Mouse (Mus musculus) brown adipose tissue, adult 24 weeks (tissue): ENCODE data around the gene Gabrb1. TPM values are rescaled to one million over a fixed set of nuclear protein-coding genes. Genes with fewer than 3 reads are reported as not detected.

ENCODE experiments used
- H3K27ac ChIP-seq: fragments of 200-500 bp; replicated peaks from 2 replicates; pipeline ENCODE4 v1.5.1; 2012; ENCODE audit warnings: low read depth, mild to moderate bottlenecking, low read length
- H3K4me1 ChIP-seq: fragments of 200-500 bp; 2 replicates; pipeline ENCODE4 v1.6.1; 2012; ENCODE audit warnings: low read length, mixed read lengths; ENCODE audit not compliant: control insufficient read depth, insufficient read depth, insufficient read length
- H3K4me3 ChIP-seq: fragments of 200-500 bp; 2 replicates; pipeline ENCODE4 v1.5.1; 2012; ENCODE audit warnings: low read depth, mild to moderate bottlenecking, low read length, moderate library complexity; ENCODE audit not compliant: insufficient read depth
- polyA plus RNA-seq: library from polyadenylated mRNA; stranded (reverse); fragments of >200 nt; gene quantifications from 2 replicates; pipeline ENCODE4 v1.2.4, GENCODE M21; 2012; ENCODE audit not compliant: missing spikeins, insufficient read depth, insufficient read length

Gene Gabrb1
- polyA plus RNA-seq, 1 experiment: not detected

GRCm38 (mm10) chr5:71732931-71733792 lies 75.2 kb downstream of the Gabrb1 start:
- no peak overlapping the region for H3K27ac ChIP-seq
- no peaks in the 10 kb centered on the region for H3K4me1 ChIP-seq
- no peak overlapping the region for H3K4me3 ChIP-seq

- Histone ChIP-seq H3K4me3 (no peak overlapping the region), H3K4me1 (no peaks in the 10 kb centered on the region), H3K27ac (no peak overlapping the region)
These were observed 89.5 kb downstream of the Gabrb1 start for GRCm38 (mm10) chr5:71747411-71747810.

GRCm38 (mm10) chr5:71753966-71754365 lies 96.1 kb downstream of the Gabrb1 start:
- H3K4me1 ChIP-seq: no peaks in the 10 kb centered on the region
- no peak overlapping the region for H3K4me3 ChIP-seq
- no peak overlapping the region for H3K27ac ChIP-seq

GRCm38 (mm10) chr5:71761105-71761504 lies 103.2 kb downstream of the Gabrb1 start:
- Histone ChIP-seq H3K4me1 (no peaks in the 10 kb centered on the region), H3K27ac (no peak overlapping the region), H3K4me3 (no peak overlapping the region)

GRCm38 (mm10) chr5:71781514-71782179 lies 123.7 kb downstream of the Gabrb1 start:
- Histone ChIP-seq H3K27ac (no peak overlapping the region), H3K4me3 (no peak overlapping the region), H3K4me1 (no peaks in the 10 kb centered on the region)

GRCm38 (mm10) chr5:71822862-71823261 lies 164.9 kb downstream of the Gabrb1 start:
- Histone ChIP-seq H3K27ac (no peak overlapping the region), H3K4me3 (no peak overlapping the region), H3K4me1 (no peaks in the 10 kb centered on the region)

- Histone ChIP-seq H3K4me1 (no peaks in the 10 kb centered on the region), H3K4me3 (no peak overlapping the region), H3K27ac (no peak overlapping the region)
These were observed 170.4 kb downstream of the Gabrb1 start for GRCm38 (mm10) chr5:71828342-71828741.

GRCm38 (mm10) chr5:71828996-71829395 lies 171.1 kb downstream of the Gabrb1 start:
- Histone ChIP-seq H3K4me3 (no peak overlapping the region), H3K27ac (no peak overlapping the region), H3K4me1 (no peaks in the 10 kb centered on the region)

GRCm38 (mm10) chr5:71830342-71830741 lies 172.4 kb downstream of the Gabrb1 start:
- H3K27ac ChIP-seq: no peak overlapping the region
- no peak overlapping the region for H3K4me3 ChIP-seq
- H3K4me1 ChIP-seq: no peaks in the 10 kb centered on the region

GRCm38 (mm10) chr5:71842241-71842640 lies 184.3 kb downstream of the Gabrb1 start:
- Histone ChIP-seq H3K27ac (no peak overlapping the region), H3K4me3 (no peak overlapping the region), H3K4me1 (no peaks in the 10 kb centered on the region)

GRCm38 (mm10) chr5:71898214-71898613 lies 240.3 kb downstream of the Gabrb1 start:
- Histone ChIP-seq H3K27ac (no peak overlapping the region), H3K4me1 (no peaks in the 10 kb centered on the region), H3K4me3 (no peak overlapping the region)

GRCm38 (mm10) chr5:71903399-71903798 lies 245.5 kb downstream of the Gabrb1 start:
- no peak overlapping the region for H3K4me3 ChIP-seq
- no peak overlapping the region for H3K27ac ChIP-seq
- no peaks in the 10 kb centered on the region for H3K4me1 ChIP-seq

GRCm38 (mm10) chr5:71914028-71914427 lies 256.1 kb downstream of the Gabrb1 start:
- no peak overlapping the region for H3K27ac ChIP-seq
- H3K4me1 ChIP-seq: no peaks in the 10 kb centered on the region
- no peak overlapping the region for H3K4me3 ChIP-seq

- H3K4me3 ChIP-seq: no peak overlapping the region
- no peaks in the 10 kb centered on the region for H3K4me1 ChIP-seq
- H3K27ac ChIP-seq: no peak overlapping the region
These were observed 257.8 kb downstream of the Gabrb1 start for GRCm38 (mm10) chr5:71915711-71916110.

- Histone ChIP-seq H3K4me3 (no peak overlapping the region), H3K27ac (no peak overlapping the region), H3K4me1 (no peaks in the 10 kb centered on the region)
These were observed 259.3 kb downstream of the Gabrb1 start for GRCm38 (mm10) chr5:71917206-71917605.

- H3K27ac ChIP-seq: no peak overlapping the region
- no peaks in the 10 kb centered on the region for H3K4me1 ChIP-seq
- no peak overlapping the region for H3K4me3 ChIP-seq
These were observed 265.7 kb downstream of the Gabrb1 start for GRCm38 (mm10) chr5:71923636-71924035.
